Mouse (Mus musculus) limb, embryonic 12.5 days (tissue): ENCODE measurements around the gene Ppp1r12c. TPM values are rescaled to one million over a fixed set of nuclear protein-coding genes. Genes with fewer than 3 reads are reported as not detected.

Experiments
- ATAC-seq: fragments of 200-750 bp; cut with Nextera tagmentation; 2 replicates; pipeline ENCODE4 v1.8.0; 2017; ENCODE audit warnings: low read depth, moderate TSS enrichment; ENCODE audit not compliant: insufficient number of reproducible peaks, insufficient read depth, low FRiP score, low TSS enrichment
- H3K27ac ChIP-seq: fragments of 300-500 bp; sonication (generic); 2 replicates; pipeline ENCODE4 v1.5.1; 2016; ENCODE audit warnings: mild to moderate bottlenecking, moderate library complexity
- H3K27me3 ChIP-seq: fragments of 300-500 bp; sonication (generic); 2 replicates; pipeline ENCODE4 v1.6.1; 2016; ENCODE audit warnings: mild to moderate bottlenecking, moderate library complexity
- H3K36me3 ChIP-seq: fragments of 300-500 bp; sonication (generic); 2 replicates; pipeline ENCODE4 v1.6.1; 2016; ENCODE audit warnings: mild to moderate bottlenecking, moderate library complexity
- H3K4me1 ChIP-seq: fragments of 300-500 bp; sonication (generic); replicated peaks from 2 replicates; pipeline ENCODE4 v1.6.1; 2016
- H3K4me2 ChIP-seq: fragments of 300-500 bp; sonication (generic); 2 replicates; pipeline ENCODE4 v1.6.1; 2016; ENCODE audit warnings: mild to moderate bottlenecking, moderate library complexity
- H3K4me3 ChIP-seq: fragments of 300-500 bp; sonication (generic); replicated peaks from 2 replicates; pipeline ENCODE4 v1.5.1; 2016; ENCODE audit warnings: mild to moderate bottlenecking
- H3K9ac ChIP-seq: fragments of 300-500 bp; sonication (generic); replicated peaks from 2 replicates; pipeline ENCODE4 v1.6.1; 2016; ENCODE audit warnings: mild to moderate bottlenecking, moderate library complexity
- H3K9me3 ChIP-seq: fragments of 300-500 bp; sonication (generic); 2 replicates; pipeline ENCODE4 v1.6.1; 2016; ENCODE audit warnings: mild to moderate bottlenecking, moderate library complexity
- WGBS: fragments of 180-500 bp; shearing (Covaris S2); methylation state at CpG from one replicate; pipeline ENCODE4 v1.1.7; 2016; 5-methylcytosine and 5-hydroxymethylcytosine counted together
- polyA plus RNA-seq: library from polyadenylated mRNA; unstranded; fragments of >200 nt; fragmentation: Nextera tagmentation; extraction: Ambion mirVana; gene quantifications from 2 replicates; pipeline ENCODE4 v1.2.1, GENCODE M21; 2016

The Ppp1r12c gene
- polyA plus RNA-seq, 1 experiment from 2014 or later: 65.3 TPM

DNA sequence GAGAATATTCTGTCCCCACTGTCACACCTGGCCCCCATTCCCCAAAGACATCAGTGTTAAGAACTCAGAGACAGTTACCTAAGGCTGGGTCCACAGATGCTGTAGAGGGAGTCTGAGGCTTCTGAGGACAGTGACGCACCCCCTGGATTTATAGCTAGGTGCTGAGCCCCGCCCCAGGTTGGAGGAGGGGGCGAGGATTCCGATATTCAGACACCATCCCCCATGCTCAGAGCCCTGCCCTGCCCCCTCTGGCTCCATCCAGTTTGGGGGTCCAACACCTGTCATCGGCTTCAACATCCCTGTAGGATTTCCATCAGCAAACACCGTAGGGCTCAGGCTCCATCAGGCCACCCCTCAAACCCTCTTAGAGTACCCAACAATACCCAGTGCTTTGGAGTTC, 14.4 kb upstream of the Ppp1r12c start:
- Histone ChIP-seq H3K4me1 (peaks cover 28% of the 10 kb centered on the region), H3K9ac (no peak overlapping the region), H3K9me3 (no peaks in the 10 kb centered on the region), H3K4me2 (peak overlapping the region; percentile 4; the same call in 1 of the 2 replicates), H3K4me3 (peak overlapping the region; percentile 21; the same call in 1 of the 2 replicates), H3K36me3 (no peaks in the 10 kb centered on the region), H3K27me3 (peaks cover 8% of the 10 kb centered on the region; the same call in 1 of the 2 replicates), H3K27ac (peak overlapping the region; percentile 62)
- WGBS: 51% methylated on average over 6 of the region's 6 CpGs
- peak; percentile 21; the same call in 1 of the 2 replicates for ATAC-seq

DNA sequence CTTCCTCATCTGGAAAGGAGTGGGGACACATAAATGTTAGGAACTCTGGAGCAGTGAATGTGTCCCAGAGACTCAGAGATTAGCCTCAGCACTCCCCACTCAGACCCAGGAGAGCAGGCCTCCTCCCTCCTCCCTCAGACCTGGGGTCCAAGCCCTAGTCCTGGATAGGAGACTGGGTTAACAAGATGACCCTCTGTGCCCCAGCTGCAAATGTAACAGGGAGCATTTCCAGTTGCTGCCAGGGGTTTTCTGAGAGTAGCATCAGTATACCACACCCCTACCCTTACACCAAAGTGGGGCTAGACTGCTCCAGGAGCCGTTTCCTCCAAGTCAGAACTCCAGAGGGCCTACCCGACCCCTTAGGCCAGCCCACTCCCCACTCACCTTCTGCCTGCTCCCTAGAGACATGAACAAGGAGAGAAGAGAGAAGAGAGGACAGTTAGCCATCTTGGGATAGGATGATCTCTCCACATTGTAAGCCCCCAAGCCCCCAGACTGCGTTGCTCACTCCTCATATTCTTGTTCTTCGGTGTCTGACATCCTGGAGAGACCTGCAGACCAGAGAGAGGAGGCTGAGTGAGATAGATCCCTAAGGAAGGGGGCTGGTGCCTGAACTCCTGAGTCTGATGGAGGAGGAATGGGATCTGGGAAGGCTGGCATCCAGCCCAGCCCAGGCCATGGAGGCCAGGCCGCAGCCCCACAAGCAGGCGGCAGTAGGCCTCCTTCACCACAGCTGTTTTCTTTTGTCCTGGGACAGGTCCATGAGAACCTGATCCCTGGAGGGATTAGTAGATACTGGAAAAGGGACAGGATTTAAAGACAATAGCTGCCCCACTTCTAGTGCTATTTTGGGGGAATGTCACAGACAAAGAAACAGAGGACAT, 12.6 kb upstream of the Ppp1r12c start:
- H3K27me3 ChIP-seq: no peaks in the 10 kb centered on the region; the same call in 1 of the 2 replicates
- no peak for ATAC-seq
- H3K4me1 ChIP-seq: peaks cover 21% of the 10 kb centered on the region
- H3K36me3 ChIP-seq: no peaks in the 10 kb centered on the region
- WGBS: 65% methylated on average over 6 of the region's 6 CpGs
- H3K4me3 ChIP-seq: peak overlapping the region; percentile 13
- H3K9me3 ChIP-seq: no peaks in the 10 kb centered on the region
- H3K9ac ChIP-seq: peak overlapping the region; percentile 48; the same call in 1 of the 2 replicates
- peak overlapping the region; percentile 27; the same call in 1 of the 2 replicates for H3K4me2 ChIP-seq
- H3K27ac ChIP-seq: peak overlapping the region; percentile 59

DNA sequence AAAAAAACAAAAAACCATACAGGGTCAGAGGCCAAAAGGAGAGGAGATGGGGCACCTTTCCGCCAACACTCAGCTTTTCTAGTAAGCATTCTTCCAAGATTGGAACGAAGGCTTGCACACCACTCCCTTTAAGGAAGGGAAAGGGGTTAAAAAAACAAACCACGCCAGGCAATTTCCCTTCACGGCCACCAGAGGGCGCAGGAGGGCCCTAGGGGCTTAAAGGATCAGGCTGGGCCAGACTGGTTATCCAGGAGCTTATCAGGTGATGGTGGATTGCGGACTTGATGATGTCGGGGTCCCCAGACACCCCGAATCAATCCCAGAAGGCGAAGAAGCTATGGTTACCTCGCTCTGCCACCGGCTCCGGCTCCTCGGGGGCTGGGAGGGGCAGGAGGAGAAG, 11.8 kb upstream of the Ppp1r12c start:
- Histone ChIP-seq H3K27ac (0 out of 2 replicates have a peak overlapping the region, but pooled peaks have one; percentile 59), H3K4me2 (0 out of 2 replicates have a peak overlapping the region, but pooled peaks have one; percentile 27), H3K9ac (no peak overlapping the region), H3K4me3 (peak overlapping the region; percentile 13), H3K9me3 (no peaks in the 10 kb centered on the region), H3K4me1 (peaks cover 21% of the 10 kb centered on the region), H3K36me3 (no peaks in the 10 kb centered on the region), H3K27me3 (no peaks in the 10 kb centered on the region; the same call in 1 of the 2 replicates)
- 29% methylated on average over 13 of the region's 13 CpGs for WGBS
- ATAC-seq: no peak

DNA sequence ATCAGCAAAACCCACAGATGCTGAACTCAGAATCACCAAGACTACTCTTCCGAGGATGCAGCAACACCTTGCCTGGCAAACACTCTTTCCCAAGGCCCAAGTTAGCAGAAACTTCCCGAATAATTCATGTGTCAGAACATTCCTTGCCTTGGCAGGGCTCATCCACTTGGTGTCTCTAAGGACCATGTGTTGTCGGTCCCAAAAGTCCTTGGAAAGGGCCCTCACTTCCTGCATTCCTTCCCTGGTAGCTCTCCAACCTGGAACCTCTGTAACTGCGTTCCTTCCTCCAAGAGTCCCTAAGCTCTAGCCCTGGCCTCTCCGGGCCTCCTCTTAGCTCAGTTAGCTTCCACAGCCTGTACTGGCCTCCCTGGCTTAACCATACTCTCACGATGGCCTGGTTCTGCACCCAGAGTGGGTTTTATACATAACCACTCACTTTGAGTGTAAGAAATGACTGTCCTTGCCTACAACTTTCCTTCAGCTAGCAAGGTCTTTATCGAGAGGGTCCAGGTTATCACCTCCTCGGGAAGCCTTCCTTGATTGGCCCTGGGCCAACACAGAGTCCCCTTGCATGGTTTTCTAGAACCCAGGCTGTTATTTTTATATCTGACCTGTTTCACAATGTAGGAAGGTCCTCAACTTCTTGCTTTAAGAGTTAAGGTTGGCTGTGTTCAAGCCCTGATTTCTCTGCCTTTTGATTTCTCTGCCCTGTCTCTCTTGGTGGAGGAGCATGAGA, 10.2 kb upstream of the Ppp1r12c start:
- Histone ChIP-seq H3K27ac (no peak overlapping the region), H3K4me2 (peak overlapping the region; percentile 4; the same call in 1 of the 2 replicates), H3K9ac (no peak overlapping the region), H3K9me3 (no peaks in the 10 kb centered on the region), H3K36me3 (no peaks in the 10 kb centered on the region), H3K27me3 (no peaks in the 10 kb centered on the region; the same call in 1 of the 2 replicates), H3K4me1 (peaks cover 21% of the 10 kb centered on the region), H3K4me3 (no peak overlapping the region)
- WGBS: 76% methylated on average over 8 of the region's 8 CpGs
- ATAC-seq: no peak

DNA sequence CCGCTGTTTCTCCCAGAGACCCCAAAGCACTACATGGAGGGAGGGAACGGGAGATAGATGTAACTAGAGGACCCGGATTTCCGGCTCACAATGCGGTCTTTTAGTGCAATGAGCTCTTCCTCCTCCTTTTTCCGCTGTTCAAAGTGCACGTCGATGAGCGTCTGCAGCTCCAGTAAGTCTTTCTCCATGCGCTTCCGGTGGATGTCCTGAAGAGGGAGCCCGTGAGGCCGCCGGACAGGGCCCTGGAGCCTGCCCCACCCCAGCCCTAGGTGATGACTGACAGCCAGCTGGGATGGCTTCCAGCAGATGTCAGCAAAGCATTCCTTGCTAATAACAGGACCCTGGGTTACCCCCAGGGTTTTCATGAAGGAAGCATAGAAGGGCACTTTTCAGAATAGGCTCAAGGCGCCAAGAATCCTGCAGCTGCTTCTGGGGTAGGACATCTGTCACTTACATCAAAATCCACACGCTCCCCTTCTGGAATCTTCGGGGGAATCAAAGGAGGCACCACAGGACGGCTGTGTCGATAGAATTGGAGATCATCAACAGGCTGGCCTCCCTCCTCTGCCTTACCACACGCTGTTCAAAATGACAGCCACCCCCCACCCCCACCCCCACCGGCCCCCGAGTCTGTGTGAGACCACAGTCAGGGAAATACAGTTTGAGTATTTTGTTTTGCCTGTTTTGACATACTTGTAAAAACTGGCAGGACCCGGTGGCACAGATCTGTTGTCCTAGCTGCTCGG, 8.6 kb upstream of the Ppp1r12c start:
- WGBS: 19% methylated on average over 24 of the region's 24 CpGs
- Histone ChIP-seq H3K4me2 (peak overlapping the region; percentile 28), H3K27me3 (no peaks in the 10 kb centered on the region; the same call in 1 of the 2 replicates), H3K4me3 (peak overlapping the region; percentile 11; the same call in 1 of the 2 replicates), H3K36me3 (no peaks in the 10 kb centered on the region), H3K4me1 (peaks cover 10% of the 10 kb centered on the region), H3K9me3 (no peaks in the 10 kb centered on the region), H3K9ac (no peak overlapping the region), H3K27ac (no peak overlapping the region)
- peak; percentile 44; the same call in 1 of the 2 replicates for ATAC-seq

DNA sequence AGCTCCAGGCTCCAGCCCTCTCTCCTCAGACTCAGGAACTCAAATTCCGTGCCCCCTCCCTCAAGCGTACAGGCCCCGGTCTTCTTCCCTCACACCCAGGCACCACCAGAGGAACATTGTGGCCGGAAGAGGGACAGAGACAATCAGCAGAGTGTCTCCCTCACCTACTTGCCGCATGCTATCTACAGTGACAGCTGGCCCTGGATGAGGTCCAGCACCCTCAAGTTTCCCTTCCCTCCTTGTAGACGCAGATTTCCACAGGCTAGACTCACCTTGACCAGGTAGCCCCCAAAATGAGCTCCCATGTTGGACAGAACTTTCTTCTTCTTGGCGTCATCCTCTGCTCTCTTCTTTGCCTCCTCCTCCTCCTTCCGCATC, 7.2 kb upstream of the Ppp1r12c start:
- Histone ChIP-seq H3K9ac (no peak overlapping the region), H3K27ac (no peak overlapping the region), H3K36me3 (no peaks in the 10 kb centered on the region), H3K9me3 (no peaks in the 10 kb centered on the region), H3K4me3 (no peak overlapping the region), H3K27me3 (no peaks in the 10 kb centered on the region; the same call in 1 of the 2 replicates), H3K4me2 (no peak overlapping the region), H3K4me1 (peaks cover 1% of the 10 kb centered on the region; the same call in 1 of the 2 replicates)
- 95% methylated on average over 8 of the region's 8 CpGs for WGBS
- no peak for ATAC-seq

DNA sequence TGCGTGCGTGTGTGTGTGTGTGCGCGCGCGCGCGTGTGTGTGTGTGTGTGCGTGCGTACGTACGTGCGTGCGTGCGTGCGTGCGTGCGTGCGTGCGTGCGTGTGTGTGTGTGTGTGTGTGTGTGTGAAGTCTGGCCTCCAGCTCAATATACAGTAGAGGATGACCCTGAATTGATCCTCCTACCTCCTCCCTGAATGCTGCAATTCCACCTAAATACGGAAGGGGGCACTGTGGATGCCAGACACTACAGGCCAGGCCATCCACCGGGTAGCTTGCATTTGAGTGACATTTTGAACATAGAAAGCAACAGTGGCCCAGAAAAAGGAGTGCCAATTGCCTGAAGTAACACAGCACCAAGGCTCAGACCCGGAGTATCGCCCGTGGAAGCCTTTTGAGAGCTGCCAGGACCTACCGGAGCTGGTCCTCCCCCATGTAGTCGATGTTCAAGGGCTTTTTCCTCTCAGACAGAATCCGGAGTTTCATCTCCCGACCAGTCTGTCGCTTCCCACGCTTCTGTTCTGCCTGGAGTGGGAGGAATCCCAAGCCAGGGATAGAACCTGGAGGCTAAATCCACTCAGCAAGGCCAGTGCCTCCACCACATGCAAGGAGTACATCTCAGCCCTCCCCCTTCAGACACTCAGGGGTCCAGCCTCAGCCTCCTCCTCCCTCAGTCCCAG, 6.7 kb upstream of the Ppp1r12c start:
- no peak overlapping the region for H3K4me2 ChIP-seq
- H3K4me3 ChIP-seq: no peak overlapping the region
- no peaks in the 10 kb centered on the region; the same call in 1 of the 2 replicates for H3K27me3 ChIP-seq
- WGBS: 70% methylated on average over 32 of the region's 32 CpGs
- H3K36me3 ChIP-seq: no peaks in the 10 kb centered on the region
- H3K27ac ChIP-seq: no peak overlapping the region
- no peak for ATAC-seq
- no peaks in the 10 kb centered on the region for H3K4me1 ChIP-seq
- no peak overlapping the region for H3K9ac ChIP-seq
- H3K9me3 ChIP-seq: no peaks in the 10 kb centered on the region

DNA sequence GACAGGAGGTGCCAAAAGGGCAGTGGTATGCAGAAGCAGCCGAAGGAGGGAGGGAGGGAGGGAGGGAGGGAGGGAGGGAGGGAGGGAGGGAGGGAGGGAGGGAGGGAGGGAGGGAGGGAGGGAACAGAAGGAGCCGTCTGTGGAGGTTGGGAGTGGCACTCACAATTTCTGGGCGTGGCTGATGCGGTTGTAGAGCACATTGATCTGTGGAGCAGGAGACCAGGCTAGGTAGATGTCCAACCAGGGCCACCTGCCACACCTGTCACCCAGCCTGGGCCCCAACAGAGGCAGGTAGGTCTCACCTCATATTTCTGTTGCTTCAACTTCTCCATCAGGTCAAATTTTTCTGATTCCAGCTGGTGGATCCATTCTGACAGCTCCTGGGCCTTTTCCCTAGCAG, 5.7 kb upstream of the Ppp1r12c start:
- Histone ChIP-seq H3K4me3 (no peak overlapping the region), H3K9ac (no peak overlapping the region), H3K27me3 (no peaks in the 10 kb centered on the region; the same call in 1 of the 2 replicates), H3K9me3 (no peaks in the 10 kb centered on the region), H3K36me3 (no peaks in the 10 kb centered on the region), H3K4me2 (no peak overlapping the region), H3K27ac (no peak overlapping the region), H3K4me1 (no peaks in the 10 kb centered on the region)
- no peak for ATAC-seq
- 64% methylated on average over 3 of the region's 4 CpGs for WGBS

DNA sequence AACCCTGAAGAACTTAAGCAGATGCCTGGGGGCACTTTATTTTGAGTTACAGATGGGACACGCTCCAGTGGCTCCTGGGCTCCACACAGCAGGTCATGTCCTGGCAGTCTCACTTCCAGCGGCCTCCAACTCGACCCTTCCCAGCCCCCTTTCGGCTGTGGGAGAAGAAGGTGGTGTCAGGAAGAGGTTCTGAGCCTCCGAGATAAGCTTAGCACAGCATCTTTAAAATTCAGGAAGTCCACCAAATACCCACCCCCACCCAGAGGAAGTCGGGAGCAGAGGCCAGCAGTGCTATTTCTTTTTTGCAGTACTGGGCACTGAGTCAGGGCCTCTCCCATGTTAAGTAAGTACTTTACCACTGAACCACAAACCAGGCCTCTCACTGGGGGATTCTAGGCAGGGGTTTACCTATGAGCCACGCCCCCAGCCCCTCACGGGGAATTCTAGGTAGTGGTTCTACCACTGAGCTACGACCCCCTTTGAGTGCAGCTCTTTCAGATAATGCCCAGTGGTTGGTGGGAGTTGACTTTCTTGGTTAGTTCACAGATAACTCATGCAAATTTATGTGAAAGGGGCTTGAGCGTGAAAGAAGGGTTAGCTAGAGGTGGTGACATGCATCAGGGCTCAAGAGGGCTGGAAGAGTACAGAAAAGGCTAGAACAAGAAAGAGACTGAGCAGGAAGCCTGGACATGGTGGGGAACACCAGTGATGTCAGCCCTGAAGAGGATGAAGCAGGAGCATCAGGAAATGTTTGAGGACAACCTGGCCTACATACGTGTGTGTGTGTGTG, 3.4 kb upstream of the Ppp1r12c start:
- no peak for ATAC-seq
- Histone ChIP-seq H3K4me3 (no peak overlapping the region), H3K4me2 (no peak overlapping the region), H3K27me3 (no peaks in the 10 kb centered on the region; the same call in 1 of the 2 replicates), H3K36me3 (no peaks in the 10 kb centered on the region), H3K9ac (no peak overlapping the region), H3K4me1 (peaks cover 7% of the 10 kb centered on the region), H3K27ac (no peak overlapping the region), H3K9me3 (no peaks in the 10 kb centered on the region)
- WGBS: 65% methylated on average over 11 of the region's 11 CpGs

DNA sequence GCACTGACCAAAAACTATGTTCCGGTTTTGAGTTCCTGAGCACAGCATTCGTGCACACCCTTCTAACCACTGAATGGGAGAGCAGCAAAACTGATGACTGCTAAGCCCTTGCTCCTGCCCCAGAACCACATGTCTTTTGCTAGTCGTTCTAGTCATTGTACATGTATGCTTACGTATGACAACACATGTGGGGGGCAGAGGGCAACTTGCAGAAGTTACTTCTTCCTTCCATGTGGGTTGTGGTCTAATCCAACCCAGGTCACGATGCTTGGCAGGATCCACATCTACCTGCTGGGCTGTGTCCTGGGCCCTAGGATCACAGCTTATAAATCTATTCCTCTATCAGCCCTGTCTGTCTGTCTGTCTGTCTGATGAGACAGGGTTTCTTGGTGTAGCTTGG, 2.4 kb upstream of the Ppp1r12c start:
- H3K4me3 ChIP-seq: no peak overlapping the region
- H3K4me2 ChIP-seq: no peak overlapping the region
- H3K4me1 ChIP-seq: peaks cover 17% of the 10 kb centered on the region
- WGBS: 87% methylated on average over 5 of the region's 5 CpGs
- H3K36me3 ChIP-seq: peaks cover 6% of the 10 kb centered on the region; the same call in 1 of the 2 replicates
- H3K27ac ChIP-seq: no peak overlapping the region
- H3K9ac ChIP-seq: no peak overlapping the region
- H3K27me3 ChIP-seq: no peaks in the 10 kb centered on the region
- no peaks in the 10 kb centered on the region for H3K9me3 ChIP-seq
- ATAC-seq: no peak
